Mouse (Mus musculus): Measurements from ENCODE around the gene Serpinf1. TPM values are rescaled to one million over a fixed set of nuclear protein-coding genes. Genes with fewer than 3 reads are reported as not detected.

Gene Serpinf1
- polyA plus RNA-seq, 1 experiment from 2014 or later = 32.4 TPM

GRCm38 (mm10) chr11:75453991-75454930 lies 31.8 kb upstream of the Serpinf1 start, which contains the start of gene Wdr81:
Wdr81 (minus strand) TSS chr11:75454717.
- Histone ChIP-seq H3K36me3 (ENCODE audit: control insufficient read depth, insufficient read depth, low read length) (peaks cover 18% of the 10 kb centered on the region), H3K4me3 (ENCODE audit: control insufficient read depth in 1 of 2, insufficient read depth in 1 of 2, low read depth in 1 of 2, low read length in 2 of 2) (peak within 1 kb of the TSS; percentile 66 to 76), H3K4me1 (ENCODE audit: control insufficient read depth in 2 of 2, insufficient read depth in 2 of 2, low read length in 2 of 2) (peaks cover 10 to 19% of the 10 kb centered on the region in 2 experiments), H3K9me3 (ENCODE audit: control insufficient read depth, low read length) (no peaks in the 10 kb centered on the region), H3K27ac (replicated peaks in 1 of 2; ENCODE audit: control insufficient read depth in 1 of 2, insufficient read depth in 1 of 2, low read depth in 2 of 2, low read length in 2 of 2) (peak within 1 kb of the TSS; percentile 61 to 67), H3K27me3 (ENCODE audit: control insufficient read depth, insufficient read depth, low read length) (no peaks in the 10 kb centered on the region), H3K4me2 (ENCODE audit: low read length) (peak within 1 kb of the TSS; percentile 100), H3K9ac (ENCODE audit: low read length) (peak within 1 kb of the TSS; percentile 80)
- ATAC-seq (ENCODE audit: insufficient number of reproducible peaks, insufficient read depth, low FRiP score, low read depth) = peak; percentile 89
- 2% methylated on average over 53 of the region's 56 CpGs for WGBS

GRCm38 (mm10) chr11:75452812-75453557 lies 30.5 kb upstream of the Serpinf1 start:
- ATAC-seq (ENCODE audit: insufficient number of reproducible peaks, insufficient read depth, low FRiP score, low read depth) = no peak
- Histone ChIP-seq H3K4me1 (ENCODE audit: control insufficient read depth in 2 of 2, insufficient read depth in 2 of 2, low read length in 2 of 2) (peaks cover 10 to 16% of the 10 kb centered on the region in 2 experiments), H3K9ac (ENCODE audit: low read length) (no peak overlapping the region), H3K36me3 (ENCODE audit: control insufficient read depth, insufficient read depth, low read length) (peaks cover 31% of the 10 kb centered on the region), H3K27ac (replicated peaks in 1 of 2; ENCODE audit: control insufficient read depth in 1 of 2, insufficient read depth in 1 of 2, low read depth in 2 of 2, low read length in 2 of 2) (no peak overlapping the region), H3K4me2 (ENCODE audit: low read length) (no peak overlapping the region), H3K4me3 (ENCODE audit: control insufficient read depth in 1 of 2, insufficient read depth in 1 of 2, low read depth in 1 of 2, low read length in 2 of 2) (no peak overlapping the region), H3K9me3 (ENCODE audit: control insufficient read depth, low read length) (no peaks in the 10 kb centered on the region), H3K27me3 (ENCODE audit: control insufficient read depth, insufficient read depth, low read length) (no peaks in the 10 kb centered on the region)
- 89% methylated on average over 31 of the region's 31 CpGs for WGBS

GRCm38 (mm10) chr11:75452081-75452480 lies 29.6 kb upstream of the Serpinf1 start:
- Histone ChIP-seq H3K4me3 (ENCODE audit: control insufficient read depth in 1 of 2, insufficient read depth in 1 of 2, low read depth in 1 of 2, low read length in 2 of 2) (no peak overlapping the region), H3K27me3 (ENCODE audit: control insufficient read depth, insufficient read depth, low read length) (no peaks in the 10 kb centered on the region), H3K4me2 (ENCODE audit: low read length) (no peak overlapping the region), H3K9ac (ENCODE audit: low read length) (no peak overlapping the region), H3K4me1 (ENCODE audit: control insufficient read depth in 2 of 2, insufficient read depth in 2 of 2, low read length in 2 of 2) (peaks cover 10 to 16% of the 10 kb centered on the region in 2 experiments), H3K27ac (replicated peaks in 1 of 2; ENCODE audit: control insufficient read depth in 1 of 2, insufficient read depth in 1 of 2, low read depth in 2 of 2, low read length in 2 of 2) (no peak overlapping the region), H3K36me3 (ENCODE audit: control insufficient read depth, insufficient read depth, low read length) (peaks cover 39% of the 10 kb centered on the region), H3K9me3 (ENCODE audit: control insufficient read depth, low read length) (no peaks in the 10 kb centered on the region)
- no peak for ATAC-seq (ENCODE audit: insufficient number of reproducible peaks, insufficient read depth, low FRiP score, low read depth)
- 85% methylated on average over 8 of the region's 8 CpGs for WGBS

- Histone ChIP-seq H3K4me3 (ENCODE audit: control insufficient read depth in 1 of 2, insufficient read depth in 1 of 2, low read depth in 1 of 2, low read length in 2 of 2) (no peak overlapping the region), H3K9ac (ENCODE audit: low read length) (no peak overlapping the region), H3K27me3 (ENCODE audit: control insufficient read depth, insufficient read depth, low read length) (no peaks in the 10 kb centered on the region), H3K27ac (replicated peaks in 1 of 2; ENCODE audit: control insufficient read depth in 1 of 2, insufficient read depth in 1 of 2, low read depth in 2 of 2, low read length in 2 of 2) (no peak overlapping the region), H3K36me3 (ENCODE audit: control insufficient read depth, insufficient read depth, low read length) (peaks cover 44% of the 10 kb centered on the region), H3K4me2 (ENCODE audit: low read length) (no peak overlapping the region), H3K9me3 (ENCODE audit: control insufficient read depth, low read length) (no peaks in the 10 kb centered on the region), H3K4me1 (ENCODE audit: control insufficient read depth in 2 of 2, insufficient read depth in 2 of 2, low read length in 2 of 2) (peaks cover 10 to 16% of the 10 kb centered on the region in 2 experiments)
- no peak for ATAC-seq (ENCODE audit: insufficient number of reproducible peaks, insufficient read depth, low FRiP score, low read depth)
- 82% methylated on average over 15 of the region's 15 CpGs for WGBS
Measured at GRCm38 (mm10) chr11:75450936-75451335, 28.4 kb upstream of the Serpinf1 start.

GRCm38 (mm10) chr11:75450304-75450908 lies 27.9 kb upstream of the Serpinf1 start:
- 70% methylated on average over 8 of the region's 8 CpGs for WGBS
- H3K4me2 ChIP-seq (ENCODE audit: low read length) = no peak overlapping the region
- H3K9me3 ChIP-seq (ENCODE audit: control insufficient read depth, low read length) = no peaks in the 10 kb centered on the region
- no peak for ATAC-seq (ENCODE audit: insufficient number of reproducible peaks, insufficient read depth, low FRiP score, low read depth)
- H3K4me1 ChIP-seq (ENCODE audit: control insufficient read depth in 2 of 2, insufficient read depth in 2 of 2, low read length in 2 of 2) = peaks cover 10 to 16% of the 10 kb centered on the region in 2 experiments
- H3K36me3 ChIP-seq (ENCODE audit: control insufficient read depth, insufficient read depth, low read length) = peaks cover 48% of the 10 kb centered on the region
- no peak overlapping the region for H3K9ac ChIP-seq (ENCODE audit: low read length)
- H3K4me3 ChIP-seq (ENCODE audit: control insufficient read depth in 1 of 2, insufficient read depth in 1 of 2, low read depth in 1 of 2, low read length in 2 of 2) = no peak overlapping the region
- no peak overlapping the region for H3K27ac ChIP-seq (replicated peaks in 1 of 2; ENCODE audit: control insufficient read depth in 1 of 2, insufficient read depth in 1 of 2, low read depth in 2 of 2, low read length in 2 of 2)
- H3K27me3 ChIP-seq (ENCODE audit: control insufficient read depth, insufficient read depth, low read length) = no peaks in the 10 kb centered on the region

GRCm38 (mm10) chr11:75449695-75450094 lies 27.2 kb upstream of the Serpinf1 start:
- ATAC-seq (ENCODE audit: insufficient number of reproducible peaks, insufficient read depth, low FRiP score, low read depth) = no peak
- H3K36me3 ChIP-seq (ENCODE audit: control insufficient read depth, insufficient read depth, low read length) = peaks cover 55% of the 10 kb centered on the region
- no peak overlapping the region for H3K4me2 ChIP-seq (ENCODE audit: low read length)

GRCm38 (mm10) chr11:75448575-75448974 lies 26.1 kb upstream of the Serpinf1 start:
- Histone ChIP-seq H3K27ac (replicated peaks in 1 of 2; ENCODE audit: control insufficient read depth in 1 of 2, insufficient read depth in 1 of 2, low read depth in 2 of 2, low read length in 2 of 2) (no peak overlapping the region), H3K27me3 (ENCODE audit: control insufficient read depth, insufficient read depth, low read length) (no peaks in the 10 kb centered on the region), H3K36me3 (ENCODE audit: control insufficient read depth, insufficient read depth, low read length) (peaks cover 66% of the 10 kb centered on the region), H3K9ac (ENCODE audit: low read length) (no peak overlapping the region), H3K4me3 (ENCODE audit: control insufficient read depth in 1 of 2, insufficient read depth in 1 of 2, low read depth in 1 of 2, low read length in 2 of 2) (no peak overlapping the region), H3K4me2 (ENCODE audit: low read length) (no peak overlapping the region), H3K9me3 (ENCODE audit: control insufficient read depth, low read length) (no peaks in the 10 kb centered on the region), H3K4me1 (ENCODE audit: control insufficient read depth in 2 of 2, insufficient read depth in 2 of 2, low read length in 2 of 2) (peaks cover under 1 to 5% of the 10 kb centered on the region in 2 experiments; a peak in 3 of 4 replicates)
- ATAC-seq (ENCODE audit: insufficient number of reproducible peaks, insufficient read depth, low FRiP score, low read depth) = no peak
- 84% methylated on average over 3 of the region's 3 CpGs for WGBS

More at GRCm38 (mm10) chr11:75449695-75450094, 27.2 kb upstream of the Serpinf1 start:
- Histone ChIP-seq H3K27ac (replicated peaks in 1 of 2; ENCODE audit: control insufficient read depth in 1 of 2, insufficient read depth in 1 of 2, low read depth in 2 of 2, low read length in 2 of 2) (no peak overlapping the region), H3K9me3 (ENCODE audit: control insufficient read depth, low read length) (no peaks in the 10 kb centered on the region), H3K27me3 (ENCODE audit: control insufficient read depth, insufficient read depth, low read length) (no peaks in the 10 kb centered on the region), H3K4me3 (ENCODE audit: control insufficient read depth in 1 of 2, insufficient read depth in 1 of 2, low read depth in 1 of 2, low read length in 2 of 2) (no peak overlapping the region), H3K9ac (ENCODE audit: low read length) (no peak overlapping the region; the same call in 1 of the 2 replicates), H3K4me1 (ENCODE audit: control insufficient read depth in 2 of 2, insufficient read depth in 2 of 2, low read length in 2 of 2) (peaks cover 4 to 10% of the 10 kb centered on the region in 2 experiments; a peak in 3 of 4 replicates)
- WGBS = 58% methylated on average over 7 of the region's 7 CpGs
